Mouse (Mus musculus) naive thymus-derived CD4-positive, alpha-beta T cell, adult 2 months (primary cell): Measurements from ENCODE around the gene Tshz2.
"Not testable (repeated sequence)": the region's sequence is repeated elsewhere in the genome, so short reads cannot be mapped to it uniquely, and the experiment has no call there.

Source experiments
- DNase-seq: peaks from one replicate; pipeline ENCODE4 v3.0.0-alpha.2; 2011; ENCODE audit warnings: low read depth

Tshz2 gene

DNA sequence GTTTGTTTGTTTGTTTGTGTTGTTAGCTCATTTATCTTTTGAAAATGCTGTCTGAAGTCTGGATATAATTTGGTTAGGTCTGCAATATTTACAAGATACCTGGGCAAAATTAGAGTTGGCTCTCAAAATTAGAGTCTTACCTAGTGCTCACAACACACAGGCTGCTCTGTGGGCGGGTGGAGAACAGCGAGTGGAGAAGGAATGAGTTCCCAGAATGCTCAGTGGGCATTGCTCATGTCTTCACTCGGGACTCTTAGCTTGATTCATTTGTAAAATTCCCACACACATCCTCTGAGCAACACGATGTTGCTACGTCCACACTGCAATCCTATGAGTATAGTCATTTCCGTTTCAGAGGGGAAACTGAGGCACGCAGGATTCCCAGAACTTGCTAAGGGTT lies 180.1 kb downstream of the Tshz2 start:
- no peak for DNase-seq

DNA sequence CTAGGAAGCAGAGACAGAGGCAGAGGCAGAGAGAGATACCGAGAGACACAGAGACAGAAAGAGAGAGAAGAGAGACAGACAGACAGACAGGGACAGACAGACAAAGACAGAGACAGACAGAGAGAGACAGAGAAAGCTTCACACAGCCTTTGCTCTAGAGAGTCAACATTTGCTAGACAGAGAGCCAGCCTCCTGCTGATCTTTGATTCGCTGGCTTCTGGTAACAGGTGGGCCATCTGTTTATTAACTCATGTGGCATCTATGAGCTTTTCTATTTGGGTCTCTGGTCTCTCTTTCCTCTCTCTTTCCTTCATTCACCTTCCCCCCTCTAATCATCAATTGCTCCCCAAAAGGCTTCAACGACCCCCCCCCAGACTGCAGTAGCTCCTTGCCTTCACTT lies 181.5 kb downstream of the Tshz2 start:
- DNase-seq = no peak

DNA sequence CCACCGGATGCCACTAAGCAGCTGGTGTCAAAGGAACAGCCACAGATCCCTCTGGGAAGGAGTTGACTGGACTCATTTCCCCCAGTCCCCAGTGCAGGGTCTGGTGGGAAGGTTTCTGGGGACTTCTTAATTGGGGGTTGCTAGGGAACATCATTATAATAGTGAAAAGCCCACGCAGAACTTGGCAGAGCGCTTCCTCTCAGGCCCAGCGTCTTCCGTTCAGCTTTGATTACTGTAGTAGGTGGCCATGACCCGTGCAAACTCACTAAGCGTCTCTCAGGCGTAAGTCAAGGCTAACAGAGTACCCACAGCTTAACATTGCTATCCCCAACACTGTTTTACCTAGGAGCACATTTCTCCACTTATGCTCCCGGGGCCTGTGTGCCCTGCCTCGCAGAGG lies 181.9 kb downstream of the Tshz2 start:
- no peak for DNase-seq

DNA sequence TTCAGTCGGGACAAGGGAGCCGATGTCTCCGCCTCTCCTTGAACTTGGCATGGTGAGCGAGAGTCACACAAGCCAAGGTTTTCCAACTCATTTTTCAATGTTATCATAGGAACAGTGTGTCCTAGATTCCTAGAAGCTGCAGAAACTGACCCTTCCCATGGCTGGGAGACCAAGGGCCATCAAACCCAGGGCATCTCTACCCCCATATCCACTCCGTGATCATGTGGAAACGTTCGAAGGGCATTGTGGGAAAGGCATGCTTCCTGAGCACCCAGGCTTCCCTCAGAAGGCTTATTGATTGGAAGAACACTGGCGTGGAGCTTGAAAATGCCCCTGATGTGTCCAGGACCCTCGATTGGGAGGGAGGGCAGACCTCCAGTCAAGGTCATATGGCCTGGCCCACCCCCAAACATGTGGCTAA lies 188.2 kb downstream of the Tshz2 start:
- no peak for DNase-seq

- DNase-seq = no peak
Measured at GRCm38 (mm10) chr2:169825908-169826307, 193.1 kb downstream of the Tshz2 start.

DNA sequence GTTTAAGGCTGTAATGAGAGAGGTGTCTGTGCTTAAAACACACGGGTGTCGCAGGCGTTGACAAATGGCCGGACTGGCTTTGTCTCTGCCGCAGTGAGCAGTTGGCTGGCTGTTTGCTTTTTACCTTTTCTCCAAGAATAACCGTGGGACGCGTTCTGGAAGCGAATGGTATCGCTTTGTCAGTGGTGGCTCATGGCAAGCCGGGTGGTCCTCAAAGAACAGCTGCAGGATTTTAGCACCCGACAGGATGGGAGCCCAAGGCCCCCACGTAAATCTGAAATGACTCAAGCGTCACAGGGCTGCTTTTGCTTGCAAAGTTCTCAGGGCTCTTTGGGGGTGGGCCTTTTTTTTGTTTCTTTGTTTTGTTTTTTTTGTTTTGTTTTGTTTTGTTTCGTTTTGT lies 193.5 kb downstream of the Tshz2 start:
- DNase-seq = no peak

GRCm38 (mm10) chr2:169826833-169827232 lies 194.0 kb downstream of the Tshz2 start:
- no peak for DNase-seq

DNA sequence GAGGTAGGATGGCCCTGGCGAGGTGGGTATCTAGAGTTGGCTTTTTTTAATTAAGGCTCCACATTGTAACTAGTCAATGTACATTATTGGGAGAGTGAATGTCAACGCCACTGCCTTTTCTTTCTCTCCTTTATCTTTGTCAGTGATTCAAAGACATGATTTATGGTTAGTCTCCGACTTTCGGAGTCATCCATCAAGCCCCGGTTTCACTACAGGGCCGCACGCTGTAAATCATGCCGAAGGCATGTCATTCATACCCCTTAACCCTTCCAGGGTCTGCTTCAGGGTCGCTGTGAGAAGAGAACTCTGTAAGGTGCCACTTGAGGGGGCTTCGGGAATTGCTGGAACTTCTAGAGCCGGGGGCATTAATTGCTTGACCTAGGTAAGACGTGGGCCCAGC lies 199.4 kb downstream of the Tshz2 start:
- DNase-seq = no peak

DNA sequence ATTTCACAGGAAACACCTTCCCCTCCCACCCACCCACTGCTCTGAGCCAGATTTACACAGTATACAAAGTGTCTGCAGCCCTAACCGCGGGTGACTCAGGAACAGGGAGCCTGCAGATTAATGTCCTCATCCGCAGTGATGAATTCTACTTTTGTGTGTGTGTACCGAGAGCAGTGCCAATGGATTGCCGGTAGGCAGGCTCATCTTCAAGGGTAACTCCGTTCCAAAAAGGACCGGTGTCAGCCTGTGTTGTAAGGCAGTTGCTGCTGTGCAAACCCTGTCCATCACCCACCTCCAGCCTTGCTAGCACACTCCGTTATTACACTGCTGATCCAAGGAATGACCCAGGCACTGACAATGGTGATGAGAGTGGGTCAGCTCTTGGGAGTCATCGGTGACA lies 200.8 kb downstream of the Tshz2 start:
- DNase-seq = no peak

DNA sequence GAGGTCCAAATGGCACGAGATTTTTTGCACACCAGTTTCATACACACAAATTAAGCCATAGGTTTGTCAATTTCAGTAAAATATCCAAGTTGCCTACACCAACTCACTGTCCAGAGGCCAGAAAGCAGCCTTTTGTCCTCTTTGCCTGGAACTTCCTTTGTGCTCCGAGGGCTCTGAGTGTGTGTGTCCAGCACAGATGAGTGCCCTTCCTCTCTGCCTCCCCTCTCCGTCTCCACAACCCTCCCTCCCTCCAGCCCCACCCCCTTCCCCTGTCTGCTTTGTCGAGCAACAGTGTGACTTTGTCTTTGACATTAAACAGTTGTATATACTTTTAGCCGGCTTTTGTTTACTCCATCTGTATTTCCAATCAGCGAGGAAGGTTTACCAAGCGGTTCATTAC lies 201.8 kb downstream of the Tshz2 start:
- no peak for DNase-seq

GRCm38 (mm10) chr2:169837031-169837605 lies 204.3 kb downstream of the Tshz2 start:
- DNase-seq = no peak

DNA sequence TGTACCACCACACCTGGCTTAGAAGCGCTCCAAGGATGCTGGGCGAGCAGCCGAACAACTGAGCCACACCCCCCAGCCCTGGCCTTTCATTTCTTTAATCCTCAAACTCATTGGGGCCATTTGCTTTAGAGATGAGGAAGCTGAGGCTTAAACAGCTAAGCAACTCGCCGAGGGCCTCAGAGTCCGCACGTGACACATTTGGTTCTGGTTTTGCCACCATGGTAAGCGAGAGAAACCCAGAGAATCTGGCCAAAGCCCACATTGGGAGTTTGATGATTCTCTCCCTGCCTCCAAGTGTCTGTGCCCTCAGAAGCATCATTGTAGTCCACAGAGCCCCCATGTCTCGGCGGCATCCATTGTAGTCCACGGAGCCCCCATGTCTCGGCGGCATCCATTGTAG lies 205.7 kb downstream of the Tshz2 start:
- no peak for DNase-seq

- no peak for DNase-seq
Measured at GRCm38 (mm10) chr2:169841442-169841841, 208.6 kb downstream of the Tshz2 start.

GRCm38 (mm10) chr2:169842494-169842893 lies 209.7 kb downstream of the Tshz2 start:
- DNase-seq = no peak

- DNase-seq = no peak
Measured at GRCm38 (mm10) chr2:169843553-169843952, 210.7 kb downstream of the Tshz2 start.

- peak; percentile 19 for DNase-seq
Measured at GRCm38 (mm10) chr2:169849077-169849476, 216.3 kb downstream of the Tshz2 start.

- DNase-seq = no peak
Measured at GRCm38 (mm10) chr2:169849541-169849940, 216.7 kb downstream of the Tshz2 start.

- no peak for DNase-seq
Measured at GRCm38 (mm10) chr2:169851606-169852005, 218.8 kb downstream of the Tshz2 start.

DNA sequence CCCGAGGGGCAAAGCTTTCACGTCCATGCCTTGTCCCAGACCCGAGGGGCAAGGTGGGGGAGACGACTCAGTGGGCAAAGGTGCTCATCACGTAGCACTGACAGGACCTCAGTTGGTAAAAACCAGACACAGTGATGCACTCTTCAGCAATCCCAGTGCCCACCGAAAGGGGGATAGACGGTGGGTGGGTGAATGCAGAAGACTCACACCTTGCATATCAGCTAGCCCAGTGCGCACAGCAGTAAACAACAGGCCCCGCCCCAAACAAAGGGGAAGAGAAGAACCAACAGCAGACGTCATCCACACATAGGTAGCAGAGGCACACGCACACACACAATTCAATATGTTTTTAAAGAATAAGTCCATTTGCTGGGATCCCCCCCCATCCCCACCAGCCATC lies 221.7 kb downstream of the Tshz2 start:
- DNase-seq = no peak

- DNase-seq = not testable (repeated sequence)
Measured at GRCm38 (mm10) chr2:169857041-169857440, 224.2 kb downstream of the Tshz2 start.

GRCm38 (mm10) chr2:169859078-169859855 lies 226.5 kb downstream of the Tshz2 start:
- no peak for DNase-seq

GRCm38 (mm10) chr2:169860895-169861294 lies 228.1 kb downstream of the Tshz2 start:
- DNase-seq = no peak

DNA sequence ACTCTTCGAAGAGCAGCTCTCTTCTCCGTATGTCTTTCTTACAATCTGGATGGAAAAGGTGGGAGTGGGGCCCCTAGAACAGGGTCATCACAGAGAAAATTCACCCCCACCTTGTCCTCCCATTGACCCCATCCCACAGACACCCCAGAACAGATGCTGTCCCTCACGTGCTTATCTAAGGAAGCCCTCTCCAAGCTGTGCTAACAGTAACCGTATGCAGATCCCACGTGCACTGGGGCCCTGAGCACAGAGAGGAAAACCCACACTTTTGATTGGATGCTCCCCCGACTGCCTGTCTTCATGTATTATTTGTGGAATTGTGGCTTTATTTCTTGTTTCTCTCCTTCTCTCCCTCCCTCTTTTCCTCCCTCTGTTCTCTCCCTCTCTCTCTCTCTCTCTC lies 229.9 kb downstream of the Tshz2 start:
- DNase-seq = no peak

GRCm38 (mm10) chr2:169869468-169869867 lies 236.7 kb downstream of the Tshz2 start:
- DNase-seq = no peak
